Mouse (Mus musculus): Measurements from ENCODE around the gene H2al2a.

DNA sequence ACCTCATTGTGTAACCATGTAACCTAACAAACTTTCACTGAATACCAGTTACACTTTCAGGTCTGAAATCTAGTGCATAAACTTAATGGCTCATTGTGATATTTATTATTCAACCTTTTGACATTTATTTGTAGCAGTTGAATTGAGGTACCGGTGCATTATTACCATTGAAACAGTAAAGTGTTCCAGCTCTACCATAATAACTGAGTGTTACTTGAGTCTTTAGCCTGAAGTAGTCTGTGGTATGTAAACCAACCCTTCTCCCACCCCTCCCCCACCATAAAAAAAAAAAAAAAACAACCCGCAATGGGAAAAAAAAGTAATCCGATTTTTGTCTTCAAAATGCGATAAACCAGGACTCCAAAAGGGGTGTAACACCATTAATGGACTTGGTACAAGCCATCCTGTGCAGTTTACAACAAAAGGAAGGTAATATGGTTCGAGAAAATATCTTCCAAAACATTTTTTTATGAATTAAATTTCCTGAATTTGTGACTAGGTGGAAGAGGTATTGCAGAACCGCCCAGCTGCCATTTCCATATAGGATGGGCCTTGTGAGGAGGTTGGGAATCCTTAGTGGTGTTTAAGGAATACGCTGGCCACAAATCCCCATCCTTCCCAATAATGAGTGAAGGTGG is 48.5 kb upstream of the H2al2a start:
- no peak for TF ChIP-seq GATA1 (IDR thresholded peaks at IDR 0.05; ENCODE audit: borderline replicate concordance, low read length)
- no peak for TF ChIP-seq FLI1 (IDR thresholded peaks at IDR 0.05; ENCODE audit: low read length)
